Mouse (Mus musculus): ENCODE measurements at regions not wholly inside any gene's neighbourhood (a gene's known extent, or its start where the extent isn't known, plus 50 kb on each side); places are given as distances from the start of the nearest gene placed in this dataset.

- Histone ChIP-seq H3K4me3 (ENCODE audit: low read depth, low read length) (no peak overlapping the region), H3K27me3 (ENCODE audit: control insufficient read depth, insufficient read depth, low read length) (no peaks in the 10 kb centered on the region), H3K9ac (ENCODE audit: low read length) (no peak overlapping the region), H3K36me3 (ENCODE audit: control insufficient read depth, insufficient read depth, low read length) (no peaks in the 10 kb centered on the region), H3K9me3 (ENCODE audit: control insufficient read depth, low read length) (no peaks in the 10 kb centered on the region), H3K27ac (ENCODE audit: low read depth, low read length) (no peak overlapping the region), H3K4me2 (ENCODE audit: low read depth) (no peak overlapping the region), H3K4me1 (ENCODE audit: control insufficient read depth, insufficient read depth, low read length) (no peaks in the 10 kb centered on the region)
- ATAC-seq (ENCODE audit: insufficient read depth, low FRiP score, low TSS enrichment) (no peak), DNase-seq (ENCODE audit: low spot score) (no peak)
These were observed 347.7 kb downstream of the Oca2 start for GRCm38 (mm10) chr7:56587283-56587682.

GRCm38 (mm10) chr7:56590904-56591303 is 351.3 kb downstream of the Oca2 start:
- DNase-seq (ENCODE audit: low spot score) (no peak), ATAC-seq (ENCODE audit: insufficient read depth, low FRiP score, low TSS enrichment) (peak; percentile 71)
- Histone ChIP-seq H3K27me3 (ENCODE audit: control insufficient read depth, insufficient read depth, low read length) (no peaks in the 10 kb centered on the region), H3K36me3 (ENCODE audit: control insufficient read depth, insufficient read depth, low read length) (no peaks in the 10 kb centered on the region), H3K9ac (ENCODE audit: low read length) (no peak overlapping the region), H3K4me2 (ENCODE audit: low read depth) (no peak overlapping the region), H3K4me1 (ENCODE audit: control insufficient read depth, insufficient read depth, low read length) (no peaks in the 10 kb centered on the region), H3K27ac (ENCODE audit: low read depth, low read length) (no peak overlapping the region), H3K9me3 (ENCODE audit: control insufficient read depth, low read length) (no peaks in the 10 kb centered on the region), H3K4me3 (ENCODE audit: low read depth, low read length) (no peak overlapping the region)
- WGBS = 30% methylated on average over 4 of the region's 4 CpGs

- H3K4me2 ChIP-seq (ENCODE audit: low read depth) = no peak overlapping the region
- H3K9ac ChIP-seq (ENCODE audit: low read length) = no peak overlapping the region
- H3K9me3 ChIP-seq (ENCODE audit: control insufficient read depth, low read length) = no peaks in the 10 kb centered on the region
- no peaks in the 10 kb centered on the region for H3K27me3 ChIP-seq (ENCODE audit: control insufficient read depth, insufficient read depth, low read length)
- ATAC-seq (ENCODE audit: insufficient read depth, low FRiP score, low TSS enrichment) (no peak), DNase-seq (ENCODE audit: low spot score) (no peak)
- WGBS = 66% methylated on average over 3 of the region's 3 CpGs
- no peak overlapping the region for H3K4me3 ChIP-seq (ENCODE audit: low read depth, low read length)
- no peaks in the 10 kb centered on the region for H3K36me3 ChIP-seq (ENCODE audit: control insufficient read depth, insufficient read depth, low read length)
- no peak overlapping the region for H3K27ac ChIP-seq (ENCODE audit: low read depth, low read length)
- no peaks in the 10 kb centered on the region for H3K4me1 ChIP-seq (ENCODE audit: control insufficient read depth, insufficient read depth, low read length)
These were observed 351.8 kb downstream of the Oca2 start for GRCm38 (mm10) chr7:56591321-56591720.

- Histone ChIP-seq H3K27ac (ENCODE audit: low read depth, low read length) (0 out of 2 replicates have a peak overlapping the region, but pooled peaks have one; percentile 34), H3K4me2 (ENCODE audit: low read depth) (no peak overlapping the region), H3K9ac (ENCODE audit: low read length) (no peak overlapping the region), H3K9me3 (ENCODE audit: control insufficient read depth, low read length) (no peaks in the 10 kb centered on the region), H3K4me3 (ENCODE audit: low read depth, low read length) (no peak overlapping the region), H3K36me3 (ENCODE audit: control insufficient read depth, insufficient read depth, low read length) (no peaks in the 10 kb centered on the region), H3K27me3 (ENCODE audit: control insufficient read depth, insufficient read depth, low read length) (no peaks in the 10 kb centered on the region), H3K4me1 (ENCODE audit: control insufficient read depth, insufficient read depth, low read length) (no peaks in the 10 kb centered on the region)
- DNase-seq (ENCODE audit: low spot score) = peak; percentile 12
- 47% methylated on average over 4 of the region's 4 CpGs for WGBS
- ATAC-seq (ENCODE audit: insufficient read depth, low FRiP score, low TSS enrichment) = peak; percentile 80
These were observed 358.5 kb downstream of the Oca2 start for GRCm38 (mm10) chr7:56597952-56598595.
